Mouse (Mus musculus) stomach, embryonic 14.5 days (tissue): ENCODE data around the gene Mypop. TPM values are rescaled to one million over a fixed set of nuclear protein-coding genes. Genes with fewer than 3 reads are reported as not detected.

Experiments
- polyA plus RNA-seq: library from polyadenylated mRNA; unstranded; fragments of >200 nt; fragmentation: Nextera tagmentation; extraction: Ambion mirVana; gene quantifications from 2 replicates; pipeline ENCODE4 v1.2.1, GENCODE M21; 2014

Mypop gene
- polyA plus RNA-seq, 1 experiment from 2014 or later: 3.0 TPM

Other genes with a start within 250 kb of the Mypop start
- not detected in 2 replicates for gene Psg19, start 192.7 kb upstream of the Mypop start, polyA plus RNA-seq
- 0.23 and 0.27 TPM in 2 replicates for gene Psg17, start 169.6 kb upstream of the Mypop start, polyA plus RNA-seq
- 1.0 and 1.1 TPM in 2 replicates for gene Mill2, start 151.3 kb upstream of the Mypop start, polyA plus RNA-seq
- gene Pglyrp1, start 119.9 kb upstream of the Mypop start, polyA plus RNA-seq: 23.9 and 32.8 TPM in 2 replicates
- gene Ccdc61, start 80.8 kb upstream of the Mypop start, polyA plus RNA-seq: 18.5 and 21.7 TPM in 2 replicates
- gene Nova2, start 65.4 kb upstream of the Mypop start, polyA plus RNA-seq: 0.81 and 1.2 TPM in 2 replicates
- gene Nanos2, start 3.8 kb upstream of the Mypop start, polyA plus RNA-seq: not detected in 2 replicates
- 22.7 and 25.5 TPM in 2 replicates for gene Irf2bp1, start 12.8 kb downstream of the Mypop start, polyA plus RNA-seq
- gene Foxa3, start 32.3 kb downstream of the Mypop start, polyA plus RNA-seq: 14.8 and 15.3 TPM in 2 replicates
- gene Sympk, start 33.1 kb downstream of the Mypop start, polyA plus RNA-seq: 21.7 and 23.7 TPM in 2 replicates
- not detected in 2 replicates for gene Rsph6a, start 63.4 kb downstream of the Mypop start, polyA plus RNA-seq
- gene Dmwd, start 85.0 kb downstream of the Mypop start, polyA plus RNA-seq: 14.3 and 16.8 TPM in 2 replicates
- 70.9 and 72.0 TPM in 2 replicates for gene Dmpk, start 92.6 kb downstream of the Mypop start, polyA plus RNA-seq
- 17.4 and 18.6 TPM in 2 replicates for gene Six5, start 103.3 kb downstream of the Mypop start, polyA plus RNA-seq
- gene Gm4969, start 127.1 kb downstream of the Mypop start, polyA plus RNA-seq: 4.6 and 5.7 TPM in 2 replicates
- 9.1 and 9.5 TPM in 2 replicates for gene Fbxo46, start 128.6 kb downstream of the Mypop start, polyA plus RNA-seq
- gene Qpctl, start 158.0 kb downstream of the Mypop start, polyA plus RNA-seq: 10.9 and 11.3 TPM in 2 replicates
- gene Snrpd2, start 158.5 kb downstream of the Mypop start, polyA plus RNA-seq: 143 and 161 TPM in 2 replicates
- 1.1 and 1.9 TPM in 2 replicates for gene Gipr, start 174.9 kb downstream of the Mypop start, polyA plus RNA-seq
- gene Eml2, start 185.2 kb downstream of the Mypop start, polyA plus RNA-seq: 4.1 and 4.8 TPM in 2 replicates
- gene Gpr4, start 221.3 kb downstream of the Mypop start, polyA plus RNA-seq: 1.4 and 2.0 TPM in 2 replicates
- 37.1 and 42.9 TPM in 2 replicates for gene Opa3, start 237.1 kb downstream of the Mypop start, polyA plus RNA-seq